Mouse (Mus musculus) frontal cortex, postnatal 36 days (tissue): ENCODE results near the gene Vmn1r9.
"Not testable (repeated sequence)": the region's sequence is repeated elsewhere in the genome, so short reads cannot be mapped to it uniquely, and the experiment has no call there.

Source experiments
- DNase-seq, 2 experiments: peaks; one replicate each; pipeline ENCODE4 v3.0.0; 2022; ENCODE audit warnings: low spot score in 2 of 2

Vmn1r9 gene

GRCm38 (mm10) chr6:57066487-57066886 is at the start of gene Vmn1r9:
Gene Vmn1r9, plus strand, starts transcription at chr6:57066787.
- DNase-seq, result no peak

GRCm38 (mm10) chr6:57025224-57025623 is 41.4 kb upstream of the Vmn1r9 start, which contains the start of gene Vmn1r7:
Gene Vmn1r7, minus strand, starts transcription at chr6:57025324.
- not testable (repeated sequence) for DNase-seq

- no peak for DNase-seq
Observed at GRCm38 (mm10) chr6:57031984-57032383, 34.6 kb upstream of the Vmn1r9 start, which contains the start of gene Vmn1r8. Gene Vmn1r8, plus strand, starts transcription at chr6:57032284.

- DNase-seq, result no peak
Observed at GRCm38 (mm10) chr6:57034674-57035073, 31.9 kb upstream of the Vmn1r9 start.

GRCm38 (mm10) chr6:57063730-57064129 is 2.9 kb upstream of the Vmn1r9 start:
- DNase-seq, result no peak

DNA sequence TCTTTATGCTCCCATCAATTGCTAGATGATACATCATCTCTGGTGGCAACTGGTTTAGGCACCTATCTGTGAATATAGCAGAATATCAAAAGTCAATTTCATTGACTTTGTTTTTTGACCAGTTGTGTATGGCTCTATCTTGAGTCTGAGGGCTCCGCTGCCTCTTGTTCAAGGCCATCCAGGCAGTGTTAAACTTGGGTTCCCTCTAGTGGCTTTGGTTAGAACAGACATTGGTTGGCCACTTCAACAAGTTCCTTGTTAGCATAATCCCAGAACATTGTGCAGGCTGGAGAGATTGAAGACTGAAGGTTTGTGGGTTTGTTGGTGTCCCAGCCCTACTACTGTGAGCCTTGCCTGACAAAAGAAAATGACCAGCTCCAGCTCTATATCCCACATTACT is 39.8 kb downstream of the Vmn1r9 start:
- no peak for DNase-seq

GRCm38 (mm10) chr6:57109154-57109553 is 42.6 kb downstream of the Vmn1r9 start, which contains the start of gene Vmn1r10:
Gene Vmn1r10, plus strand, starts transcription at chr6:57109454.
- DNase-seq, result no peak
